Mouse (Mus musculus): Measurements from ENCODE around the gene Psmb3. TPM values are rescaled to one million over a fixed set of nuclear protein-coding genes. Genes with fewer than 3 reads are reported as not detected.

Psmb3 gene
- polyA plus RNA-seq, 1 experiment from 2014 or later, result 642 TPM

DNA sequence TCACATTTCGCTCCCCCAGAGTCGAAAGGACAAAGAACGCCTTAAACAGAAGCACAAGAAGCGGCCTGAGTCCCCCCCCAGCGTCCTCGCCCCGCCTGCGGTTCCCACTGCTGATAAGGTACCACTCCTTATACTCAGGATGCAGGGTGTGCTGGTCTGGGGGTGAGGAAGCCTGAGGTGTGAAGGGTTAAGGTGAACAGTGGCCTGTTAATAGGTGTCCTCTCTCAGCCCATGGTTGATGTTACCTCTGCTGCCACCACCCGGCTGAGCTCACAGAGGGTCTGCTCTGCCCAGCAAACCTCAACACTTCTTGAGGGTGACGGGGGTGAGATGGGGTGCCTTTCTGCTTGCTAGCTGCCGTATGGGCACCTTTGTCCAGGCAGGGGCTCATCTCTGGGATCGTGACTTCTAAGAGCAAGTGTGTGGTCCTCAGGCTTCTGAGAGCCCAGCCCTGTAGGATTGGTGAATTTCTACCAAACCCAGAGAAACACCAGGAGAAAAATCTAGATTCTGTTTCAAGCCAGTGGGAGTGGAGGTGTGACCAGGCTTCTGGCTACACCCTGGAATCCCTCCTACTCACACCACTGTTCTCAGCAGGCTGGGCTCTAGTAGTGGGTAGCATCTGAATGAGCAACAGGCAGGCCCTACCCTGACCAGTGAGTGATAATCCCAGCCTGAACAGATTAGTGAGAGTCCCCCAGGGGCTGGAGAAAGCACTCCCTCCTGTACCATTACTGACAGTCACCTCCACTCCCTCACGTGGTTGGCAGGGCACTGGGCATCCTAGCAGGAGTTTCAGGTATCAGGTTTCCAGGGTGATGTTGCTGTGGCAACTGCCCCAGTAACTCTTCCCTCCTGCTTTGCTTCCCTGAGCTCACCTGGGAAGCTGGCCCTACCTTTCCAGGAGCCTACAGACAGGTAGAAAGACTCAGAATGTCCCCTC lies 32.7 kb upstream of the Psmb3 start:
- H3K27me3 ChIP-seq (ENCODE audit: insufficient read depth, poor library complexity, severe bottlenecking), result 0 out of 2 replicates have a peak, but pooled peaks cover 2% of the 10 kb centered on the region
- peak overlapping the region; percentile 16; the same call in 1 of the 2 replicates for H3K27ac ChIP-seq
- peaks cover 100% of the 10 kb centered on the region for H3K36me3 ChIP-seq
- DNase-seq (ENCODE audit: low spot score), result no peak
- no peak overlapping the region for H3K4me3 ChIP-seq
- no peaks in the 10 kb centered on the region; the same call in 1 of the 2 replicates for H3K9me3 ChIP-seq
- 66% methylated on average over 13 of the region's 13 CpGs for WGBS
- peaks cover 49% of the 10 kb centered on the region for H3K4me1 ChIP-seq (replicated peaks)

DNA sequence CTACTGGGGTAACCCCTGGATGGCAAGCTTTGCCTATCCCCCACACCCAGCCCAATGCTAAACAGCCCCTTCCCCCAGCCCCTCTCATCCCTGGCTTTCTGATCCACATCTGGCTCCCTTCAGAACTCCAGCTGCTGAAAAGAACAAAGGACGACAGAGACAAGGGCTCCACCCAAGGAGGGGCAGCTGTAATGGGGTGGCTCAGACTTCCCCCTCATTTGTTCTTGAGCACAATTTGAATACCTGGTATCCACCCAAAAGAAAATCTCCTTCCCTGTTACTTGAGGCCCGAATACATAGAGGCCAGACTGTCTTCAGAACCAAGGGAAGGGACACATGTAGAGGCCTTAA lies 32.0 kb upstream of the Psmb3 start:
- Histone ChIP-seq H3K4me1 (replicated peaks) (peaks cover 50% of the 10 kb centered on the region), H3K27ac (peak overlapping the region; percentile 16; the same call in 1 of the 2 replicates), H3K36me3 (peaks cover 100% of the 10 kb centered on the region), H3K9me3 (no peaks in the 10 kb centered on the region), H3K27me3 (ENCODE audit: insufficient read depth, poor library complexity, severe bottlenecking) (0 out of 2 replicates have a peak, but pooled peaks cover 2% of the 10 kb centered on the region), H3K4me3 (no peak overlapping the region)
- DNase-seq (ENCODE audit: low spot score), result no peak
- 48% methylated on average over 2 of the region's 2 CpGs for WGBS

DNA sequence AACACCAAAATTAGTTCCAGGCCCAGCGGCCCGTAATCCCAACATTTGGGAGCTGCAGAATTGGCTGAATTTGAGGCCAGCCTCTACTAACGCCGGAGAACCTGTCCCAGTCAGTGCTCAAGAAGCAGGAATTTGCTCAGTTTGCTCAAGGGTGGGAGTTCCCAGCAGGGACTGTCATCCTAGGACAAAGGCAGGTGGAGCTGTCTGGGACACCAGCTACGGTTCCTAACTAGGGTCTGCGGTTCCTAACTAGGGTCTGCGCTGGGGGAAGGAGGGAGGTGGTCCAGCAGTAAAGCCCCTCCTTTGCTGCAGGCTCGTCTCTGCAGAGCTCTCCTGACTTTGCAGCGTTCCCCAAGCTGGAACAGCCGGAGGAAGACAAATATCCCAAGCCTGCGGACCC lies 30.1 kb upstream of the Psmb3 start:
- H3K4me3 ChIP-seq, result no peak overlapping the region
- no peak for DNase-seq (ENCODE audit: low spot score)
- 0 out of 2 replicates have a peak, but pooled peaks cover 2% of the 10 kb centered on the region for H3K27me3 ChIP-seq (ENCODE audit: insufficient read depth, poor library complexity, severe bottlenecking)
- peaks cover 100% of the 10 kb centered on the region for H3K36me3 ChIP-seq
- H3K27ac ChIP-seq, result no peak overlapping the region
- no peaks in the 10 kb centered on the region for H3K9me3 ChIP-seq
- WGBS, result 80% methylated on average over 11 of the region's 11 CpGs
- H3K4me1 ChIP-seq (replicated peaks), result peaks cover 60% of the 10 kb centered on the region

DNA sequence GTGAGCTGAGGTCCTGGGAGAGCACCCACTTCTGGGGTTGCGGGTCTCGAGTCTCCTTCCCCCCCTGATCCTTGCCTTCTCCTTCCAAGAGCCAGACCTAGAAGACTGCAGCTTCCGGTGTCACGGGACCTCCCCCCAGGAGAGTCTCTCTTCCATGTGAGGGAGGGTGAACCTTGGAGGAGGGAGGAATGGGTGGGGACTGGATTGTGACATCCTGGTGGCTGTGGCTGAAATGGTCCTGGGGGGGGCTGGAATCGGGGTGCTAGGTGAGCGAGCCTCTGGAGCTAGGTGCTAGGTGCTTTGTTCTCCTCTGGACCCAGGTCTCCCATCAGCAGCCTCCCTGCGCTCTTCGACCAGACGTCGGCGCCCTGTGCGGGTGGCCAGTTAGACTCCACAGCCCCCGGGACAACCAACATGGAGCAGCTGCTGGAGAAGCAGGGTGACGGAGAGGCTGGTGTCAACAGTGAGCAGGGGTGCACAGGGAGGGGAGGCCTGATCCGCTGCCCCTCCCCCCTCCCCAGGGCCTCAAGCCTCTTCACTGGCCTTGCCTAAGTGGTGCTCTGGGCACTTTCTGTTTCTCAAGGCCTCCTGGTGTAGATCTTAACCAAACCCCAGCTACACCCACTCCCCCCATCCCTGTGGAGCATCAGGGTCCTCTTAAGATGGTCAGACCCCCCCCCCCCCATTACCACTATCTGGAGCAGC lies 27.0 kb upstream of the Psmb3 start:
- no peak overlapping the region for H3K4me3 ChIP-seq
- 88% methylated on average over 15 of the region's 15 CpGs for WGBS
- H3K36me3 ChIP-seq, result peaks cover 99% of the 10 kb centered on the region
- no peaks in the 10 kb centered on the region for H3K9me3 ChIP-seq
- peak overlapping the region; percentile 50 for H3K27ac ChIP-seq
- DNase-seq (ENCODE audit: low spot score), result no peak
- no peaks in the 10 kb centered on the region; the same call in 1 of the 2 replicates for H3K27me3 ChIP-seq (ENCODE audit: insufficient read depth, poor library complexity, severe bottlenecking)
- peaks cover 42% of the 10 kb centered on the region for H3K4me1 ChIP-seq (replicated peaks)

DNA sequence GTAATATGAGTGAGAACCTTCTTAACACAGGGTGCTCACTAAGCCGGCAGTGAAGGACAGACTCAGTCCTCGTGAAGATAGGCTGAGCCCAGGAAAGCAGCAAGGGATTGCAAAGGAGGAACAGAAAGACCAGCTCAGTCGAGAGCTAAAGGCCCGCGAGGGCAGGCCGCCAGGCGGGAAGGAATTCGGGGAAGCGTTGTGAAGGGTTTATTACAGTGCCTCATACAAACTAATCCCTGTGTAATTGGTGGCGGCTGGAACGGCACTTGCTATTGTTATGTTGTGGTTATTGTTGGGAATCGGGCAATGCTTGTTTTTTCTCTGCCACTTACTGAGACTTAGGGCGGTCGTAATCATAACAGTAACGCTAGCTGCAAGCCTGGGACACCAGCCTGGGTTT lies 25.8 kb upstream of the Psmb3 start:
- Histone ChIP-seq H3K4me1 (replicated peaks) (peaks cover 40% of the 10 kb centered on the region), H3K27me3 (ENCODE audit: insufficient read depth, poor library complexity, severe bottlenecking) (no peaks in the 10 kb centered on the region; the same call in 1 of the 2 replicates), H3K9me3 (no peaks in the 10 kb centered on the region), H3K4me3 (no peak overlapping the region), H3K27ac (peak overlapping the region; percentile 73), H3K36me3 (peaks cover 99% of the 10 kb centered on the region)
- WGBS, result 66% methylated on average over 15 of the region's 15 CpGs
- no peak for DNase-seq (ENCODE audit: low spot score)

DNA sequence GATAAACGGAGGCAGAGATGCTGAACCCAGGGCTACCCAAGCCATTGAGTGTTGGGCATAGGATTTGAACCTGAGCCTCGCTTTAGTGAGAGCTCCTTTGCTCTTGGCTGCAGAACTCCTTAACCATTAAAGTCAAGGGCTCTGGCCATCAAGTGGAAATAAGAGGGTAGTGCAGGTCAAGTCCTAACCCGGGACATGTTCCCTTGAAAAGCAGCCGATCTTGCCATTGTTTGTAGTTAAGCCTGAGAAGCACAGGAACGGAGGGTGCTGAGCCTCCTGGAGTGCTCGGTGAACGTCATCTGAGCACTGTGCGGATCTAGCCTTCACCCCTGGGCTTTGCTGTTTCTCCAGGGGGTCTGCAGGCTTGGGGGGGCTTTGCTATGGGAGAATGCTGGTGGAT lies 25.4 kb upstream of the Psmb3 start:
- Histone ChIP-seq H3K4me1 (replicated peaks) (peaks cover 40% of the 10 kb centered on the region), H3K9me3 (no peaks in the 10 kb centered on the region), H3K27me3 (ENCODE audit: insufficient read depth, poor library complexity, severe bottlenecking) (no peaks in the 10 kb centered on the region; the same call in 1 of the 2 replicates), H3K4me3 (no peak overlapping the region), H3K27ac (peak overlapping the region; percentile 73), H3K36me3 (peaks cover 98% of the 10 kb centered on the region)
- no peak for DNase-seq (ENCODE audit: low spot score)
- 56% methylated on average over 8 of the region's 8 CpGs for WGBS

DNA sequence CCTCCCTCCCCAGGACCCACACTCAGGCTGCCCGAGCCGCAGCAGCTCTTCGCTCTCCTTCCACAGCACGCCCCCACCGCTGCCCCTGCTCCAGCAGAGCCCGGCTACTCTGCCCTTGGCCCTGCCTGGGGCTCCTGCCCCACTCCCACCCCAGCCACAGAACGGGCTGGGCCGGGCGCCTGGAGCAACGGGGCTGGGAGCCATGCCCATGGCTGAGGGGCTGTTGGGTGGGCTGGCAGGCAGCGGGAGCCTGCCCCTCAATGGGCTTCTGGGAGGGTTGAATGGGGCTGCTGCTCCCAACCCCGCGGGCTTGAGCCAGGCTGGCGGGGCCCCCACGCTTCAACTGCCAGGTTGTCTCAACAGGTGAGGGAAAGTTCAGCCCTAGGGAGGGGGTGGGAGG lies 24.9 kb upstream of the Psmb3 start:
- Histone ChIP-seq H3K36me3 (peaks cover 96% of the 10 kb centered on the region), H3K4me3 (no peak overlapping the region)

DNA sequence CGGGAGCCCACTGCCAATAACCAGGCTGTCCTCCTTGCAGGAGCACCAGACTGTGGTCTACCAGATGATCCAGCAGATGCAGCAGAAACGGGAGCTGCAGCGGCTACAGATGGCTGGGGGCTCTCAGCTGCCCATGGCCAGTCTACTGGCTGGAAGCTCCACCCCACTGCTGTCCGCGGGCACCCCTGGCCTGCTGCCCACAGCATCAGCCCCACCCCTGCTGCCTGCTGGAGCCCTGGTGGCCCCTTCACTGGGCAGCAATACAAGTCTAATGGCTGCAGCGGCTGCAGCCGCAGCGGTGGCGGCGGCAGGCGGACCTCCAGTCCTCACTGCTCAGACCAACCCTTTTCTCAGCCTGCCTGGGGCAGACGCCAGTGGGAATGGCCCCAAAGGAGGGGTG lies 22.8 kb upstream of the Psmb3 start:
- 83% methylated on average over 12 of the region's 12 CpGs for WGBS
- DNase-seq (ENCODE audit: low spot score), result no peak
- Histone ChIP-seq H3K4me3 (no peak overlapping the region; the same call in 1 of the 2 replicates), H3K36me3 (peaks cover 83% of the 10 kb centered on the region), H3K4me1 (replicated peaks) (peaks cover 52% of the 10 kb centered on the region), H3K27me3 (ENCODE audit: insufficient read depth, poor library complexity, severe bottlenecking) (no peaks in the 10 kb centered on the region; the same call in 1 of the 2 replicates), H3K27ac (peak overlapping the region; percentile 16; the same call in 1 of the 2 replicates), H3K9me3 (no peaks in the 10 kb centered on the region)

More for the DNA sequence above, 24.9 kb upstream of the Psmb3 start:
- H3K4me1 ChIP-seq (replicated peaks), result peaks cover 39% of the 10 kb centered on the region
- H3K27ac ChIP-seq, result peak overlapping the region; percentile 73
- DNase-seq (ENCODE audit: low spot score), result no peak
- H3K27me3 ChIP-seq (ENCODE audit: insufficient read depth, poor library complexity, severe bottlenecking), result no peaks in the 10 kb centered on the region; the same call in 1 of the 2 replicates
- WGBS, result 79% methylated on average over 15 of the region's 15 CpGs
- H3K9me3 ChIP-seq, result no peaks in the 10 kb centered on the region

DNA sequence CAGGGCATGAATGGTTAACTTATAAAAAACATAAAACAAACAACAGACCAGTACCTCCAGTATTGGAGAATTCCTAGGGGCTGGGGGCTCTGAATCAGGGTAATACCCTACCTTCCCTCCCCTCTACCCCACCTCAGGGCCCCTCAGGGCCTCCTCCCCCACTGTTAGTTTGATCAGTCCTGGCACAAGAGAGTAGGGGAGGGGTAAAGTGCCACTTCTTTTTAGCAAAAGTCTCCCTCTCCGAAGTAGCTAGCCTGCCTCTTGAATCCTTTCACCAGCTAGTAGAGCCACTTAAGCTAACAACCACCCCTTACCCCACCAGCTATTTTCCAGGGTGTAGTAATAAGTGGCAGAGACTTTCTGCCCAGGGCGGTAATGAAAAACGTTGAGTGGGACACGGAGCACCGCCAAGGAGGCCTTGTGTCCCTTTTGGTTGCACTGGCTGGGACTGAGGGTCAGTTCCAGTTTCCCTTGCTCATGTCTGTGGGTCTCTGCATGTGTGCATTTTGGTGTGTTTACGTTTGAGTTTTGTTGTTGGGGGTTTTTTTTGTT lies 20.6 kb upstream of the Psmb3 start:
- no peak for DNase-seq (ENCODE audit: low spot score)
- H3K36me3 ChIP-seq, result peaks cover 66% of the 10 kb centered on the region
- WGBS, result 77% methylated on average over 6 of the region's 6 CpGs
- no peak overlapping the region for H3K27ac ChIP-seq
- H3K9me3 ChIP-seq, result no peaks in the 10 kb centered on the region
- no peaks in the 10 kb centered on the region; the same call in 1 of the 2 replicates for H3K27me3 ChIP-seq (ENCODE audit: insufficient read depth, poor library complexity, severe bottlenecking)
- H3K4me3 ChIP-seq, result no peak overlapping the region
- H3K4me1 ChIP-seq (replicated peaks), result peaks cover 52% of the 10 kb centered on the region

DNA sequence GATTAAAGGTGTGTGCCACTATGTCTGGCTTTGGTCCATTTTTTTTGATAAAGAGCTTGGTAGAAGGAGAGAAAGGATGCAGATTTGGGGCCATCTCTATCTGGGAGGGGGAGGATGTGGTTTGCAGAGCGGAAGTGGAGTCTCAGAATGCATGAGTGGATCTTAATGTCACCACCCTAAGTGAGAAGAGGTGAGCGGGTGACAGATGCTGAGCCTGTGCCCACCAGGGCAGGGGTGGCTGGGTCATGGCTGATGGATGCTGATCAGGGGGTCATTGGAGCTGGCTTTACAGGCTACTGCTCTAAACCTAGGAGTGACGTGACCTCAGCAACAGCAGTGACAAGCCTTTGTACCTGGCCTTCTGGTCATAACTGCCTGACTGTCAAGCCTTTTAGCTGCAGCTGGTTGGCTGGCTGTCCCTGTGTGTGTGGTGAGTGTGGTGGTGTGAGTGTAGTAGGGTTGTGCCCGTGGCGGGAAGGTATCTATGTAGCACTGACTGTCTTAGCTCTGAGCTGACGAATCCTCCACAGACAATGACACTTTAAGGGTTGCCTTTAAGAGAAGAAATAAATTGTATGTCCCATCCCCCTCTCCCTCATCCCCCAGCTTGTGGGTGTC lies 19.0 kb upstream of the Psmb3 start:
- no peaks in the 10 kb centered on the region for H3K9me3 ChIP-seq
- no peak overlapping the region for H3K27ac ChIP-seq
- H3K4me1 ChIP-seq (replicated peaks), result peaks cover 43% of the 10 kb centered on the region
- WGBS, result 83% methylated on average over 6 of the region's 6 CpGs
- DNase-seq (ENCODE audit: low spot score), result no peak
- no peaks in the 10 kb centered on the region for H3K27me3 ChIP-seq (ENCODE audit: insufficient read depth, poor library complexity, severe bottlenecking)
- H3K36me3 ChIP-seq, result peaks cover 66% of the 10 kb centered on the region
- no peak overlapping the region for H3K4me3 ChIP-seq

DNA sequence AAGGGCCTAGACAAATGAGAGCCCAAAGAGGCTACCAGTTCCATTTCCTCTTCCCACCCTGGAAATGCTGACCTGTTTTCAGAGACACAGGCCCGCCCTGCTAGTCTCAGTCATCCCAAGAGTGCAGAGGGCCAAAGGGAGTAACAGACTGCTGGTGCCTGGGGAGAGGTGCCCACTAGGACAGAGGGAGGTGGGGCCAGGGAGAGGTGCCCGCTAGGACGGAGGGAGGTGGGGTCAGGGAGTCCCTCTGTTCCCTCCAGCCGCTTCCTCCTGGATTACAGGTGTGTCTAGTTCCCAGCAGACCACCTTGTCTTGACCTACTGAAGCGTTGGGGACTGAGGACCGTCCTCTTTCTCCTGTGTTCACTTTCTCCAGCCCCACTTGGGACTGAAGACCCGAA lies 18.4 kb upstream of the Psmb3 start:
- no peaks in the 10 kb centered on the region for H3K27me3 ChIP-seq (ENCODE audit: insufficient read depth, poor library complexity, severe bottlenecking)
- peaks cover 64% of the 10 kb centered on the region for H3K36me3 ChIP-seq
- H3K4me3 ChIP-seq, result no peak overlapping the region; the same call in 1 of the 2 replicates
- H3K9me3 ChIP-seq, result no peaks in the 10 kb centered on the region
- 39% methylated on average over 7 of the region's 7 CpGs for WGBS
- H3K27ac ChIP-seq, result peak overlapping the region; percentile 1
- H3K4me1 ChIP-seq (replicated peaks), result peaks cover 43% of the 10 kb centered on the region
- no peak for DNase-seq (ENCODE audit: low spot score)

DNA sequence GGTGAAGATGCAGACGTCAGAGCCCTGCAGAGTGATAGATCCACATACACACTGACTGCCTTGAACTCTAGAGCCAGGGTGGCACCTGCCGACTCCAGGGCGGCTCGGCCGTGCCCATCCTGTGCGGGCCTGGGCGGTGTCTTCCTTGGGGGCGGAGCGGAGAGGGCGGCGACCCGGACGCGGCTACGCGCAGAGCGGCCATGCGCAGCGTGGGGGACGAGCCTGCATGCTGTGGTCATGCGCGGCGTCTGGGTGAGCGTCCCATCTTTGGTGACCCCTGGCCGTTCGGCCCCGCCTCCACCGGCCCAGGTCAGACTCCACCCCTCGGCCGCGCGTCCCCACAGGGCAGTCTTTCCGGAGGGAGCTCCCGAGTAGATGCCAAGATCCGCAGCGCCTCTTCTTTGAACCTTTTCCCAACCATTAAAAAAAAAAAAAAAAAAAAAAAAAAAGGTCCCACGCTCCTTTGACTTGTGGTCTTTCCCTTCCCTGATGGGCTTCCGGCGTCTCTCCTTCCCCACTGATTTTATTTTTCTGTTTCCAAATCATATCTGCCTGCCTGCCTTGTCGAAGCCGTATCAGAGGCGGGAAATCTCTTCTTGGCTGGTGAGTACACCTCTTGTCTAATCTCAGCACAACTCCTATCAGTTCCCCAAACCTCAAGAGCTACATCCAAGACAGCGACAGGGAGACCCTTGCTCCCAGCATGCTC lies 17.4 kb upstream of the Psmb3 start, which contains the start of gene Cisd3:
Cisd3 (plus strand) TSS at position 214 of the 709 bp plus-strand sequence.
- Histone ChIP-seq H3K4me3 (peak within 1 kb of the TSS; percentile 53), H3K36me3 (peaks cover 64% of the 10 kb centered on the region), H3K27ac (peak within 1 kb of the TSS; percentile 79), H3K9me3 (no peaks in the 10 kb centered on the region), H3K27me3 (ENCODE audit: insufficient read depth, poor library complexity, severe bottlenecking) (no peaks in the 10 kb centered on the region), H3K4me1 (replicated peaks) (peaks cover 40% of the 10 kb centered on the region)
- WGBS, result 1% methylated on average over 43 of the region's 43 CpGs
- peak; percentile 85 for DNase-seq (ENCODE audit: low spot score)

Measured in hindbrain, embryonic 10.5 days (tissue).